Mouse (Mus musculus) thymus, adult 18-20 months (tissue): ENCODE data around the gene Ikzf2.

ENCODE experiments used
- DNase-seq, 2 experiments: peaks; one replicate each; pipeline ENCODE4 v3.0.0; 2022; ENCODE audit warnings: mixed read lengths in 2 of 2

Ikzf2 gene

GRCm38 (mm10) chr1:69658051-69658450 lies 29.0 kb downstream of the Ikzf2 start:
- DNase-seq: no peak

GRCm38 (mm10) chr1:69657455-69657854 lies 29.6 kb downstream of the Ikzf2 start:
- peak; percentile 18 to 42 for DNase-seq

- DNase-seq: peak; percentile 8 to 17
Observed at GRCm38 (mm10) chr1:69656929-69657328, 30.1 kb downstream of the Ikzf2 start.

- DNase-seq: no peak
Observed at GRCm38 (mm10) chr1:69656047-69656782, 30.8 kb downstream of the Ikzf2 start.

GRCm38 (mm10) chr1:69655368-69655767 lies 31.7 kb downstream of the Ikzf2 start:
- DNase-seq: no peak

- DNase-seq: no peak
Observed at GRCm38 (mm10) chr1:69654955-69655354, 32.1 kb downstream of the Ikzf2 start.

- no peak for DNase-seq
Observed at GRCm38 (mm10) chr1:69653419-69653818, 33.6 kb downstream of the Ikzf2 start.

- DNase-seq: no peak
Observed at GRCm38 (mm10) chr1:69643138-69643537, 43.9 kb downstream of the Ikzf2 start.

GRCm38 (mm10) chr1:69641986-69642385 lies 45.1 kb downstream of the Ikzf2 start:
- no peak for DNase-seq

- DNase-seq: no peak
Observed at GRCm38 (mm10) chr1:69638321-69638720, 48.7 kb downstream of the Ikzf2 start.

GRCm38 (mm10) chr1:69637907-69638306 lies 49.1 kb downstream of the Ikzf2 start:
- no peak for DNase-seq

GRCm38 (mm10) chr1:69634259-69634658 lies 52.8 kb downstream of the Ikzf2 start:
- DNase-seq: no peak

- no peak for DNase-seq
Observed at GRCm38 (mm10) chr1:69630508-69630907, 56.5 kb downstream of the Ikzf2 start.

- DNase-seq: no peak
Observed at GRCm38 (mm10) chr1:69629513-69629912, 57.5 kb downstream of the Ikzf2 start.

GRCm38 (mm10) chr1:69612076-69612475 lies 75.0 kb downstream of the Ikzf2 start:
- DNase-seq: no peak

- no peak for DNase-seq
Observed at GRCm38 (mm10) chr1:69611204-69611725, 75.8 kb downstream of the Ikzf2 start.

- DNase-seq: no peak
Observed at GRCm38 (mm10) chr1:69610791-69611190, 76.3 kb downstream of the Ikzf2 start.

- DNase-seq: no peak
Observed at GRCm38 (mm10) chr1:69608846-69609245, 78.2 kb downstream of the Ikzf2 start.

- DNase-seq: no peak
Observed at GRCm38 (mm10) chr1:69606844-69607243, 80.2 kb downstream of the Ikzf2 start.

- DNase-seq: no peak
Observed at GRCm38 (mm10) chr1:69604213-69604612, 82.8 kb downstream of the Ikzf2 start.

GRCm38 (mm10) chr1:69600954-69601353 lies 86.1 kb downstream of the Ikzf2 start:
- DNase-seq: no peak

GRCm38 (mm10) chr1:69599074-69599772 lies 87.8 kb downstream of the Ikzf2 start:
- no peak for DNase-seq

GRCm38 (mm10) chr1:69591889-69592288 lies 95.2 kb downstream of the Ikzf2 start:
- DNase-seq: no peak

GRCm38 (mm10) chr1:69591328-69591801 lies 95.7 kb downstream of the Ikzf2 start:
- DNase-seq: no peak
